Mouse (Mus musculus) monocyte, adult 5-6 weeks (primary cell): Measurements from ENCODE around the gene Cphx1. TPM values are rescaled to one million over a fixed set of nuclear protein-coding genes. Genes with fewer than 3 reads are reported as not detected.
"Not testable (repeated sequence)": the region's sequence is repeated elsewhere in the genome, so short reads cannot be mapped to it uniquely, and the experiment has no call there.

Experiments used
- ATAC-seq: fragments of 153-309, 156-312 bp; replicated peaks from 2 replicates; pipeline ENCODE4 v1.8.0; 2017; ENCODE audit warnings: mild to moderate bottlenecking; ENCODE audit not compliant: low TSS enrichment, insufficient number of reproducible peaks, severe bottlenecking, poor library complexity, low FRiP score
- total RNA-seq: library from RNA; stranded (forward); fragments of 200-1000, 200-491, 200-594 nt; gene quantifications from 3 replicates; pipeline ENCODE4 v1.2.3, GENCODE M21; 2017

Gene Cphx1
- 0.19 TPM in 1 of 3 replicates, not detected in the others for total RNA-seq

- not testable (repeated sequence) for ATAC-seq
Observed at GRCm38 (mm10) chr14:25938004-25938403, at the start of gene Cphx1. Cphx1 (plus strand) TSS chr14:25938304.

GRCm38 (mm10) chr14:25894566-25894965 lies 43.5 kb upstream of the Cphx1 start:
- not testable (repeated sequence) for ATAC-seq

- not testable (repeated sequence) for ATAC-seq
Observed at GRCm38 (mm10) chr14:25895686-25896085, 42.4 kb upstream of the Cphx1 start.

GRCm38 (mm10) chr14:25903000-25903399 lies 35.1 kb upstream of the Cphx1 start, which contains the start of gene Plac9a:
Plac9a (minus strand) TSS chr14:25903100.
- not testable (repeated sequence) for ATAC-seq

GRCm38 (mm10) chr14:25905243-25905642 lies 32.9 kb upstream of the Cphx1 start:
- not testable (repeated sequence) for ATAC-seq

- 0 out of 2 replicates have a peak, but pooled peaks have one; percentile 59 for ATAC-seq
Observed at GRCm38 (mm10) chr14:25907272-25907671, 30.8 kb upstream of the Cphx1 start.

- not testable (repeated sequence) for ATAC-seq
Observed at GRCm38 (mm10) chr14:25908976-25909375, 29.1 kb upstream of the Cphx1 start.

- ATAC-seq, result not testable (repeated sequence)
Observed at GRCm38 (mm10) chr14:25918427-25919170, 19.5 kb upstream of the Cphx1 start.

GRCm38 (mm10) chr14:25926814-25927561 lies 11.1 kb upstream of the Cphx1 start:
- ATAC-seq, result peak; percentile 34

GRCm38 (mm10) chr14:25927562-25927881 lies 10.6 kb upstream of the Cphx1 start, which contains the start of gene Tmem254a:
Tmem254a (minus strand) TSS chr14:25927672.
- peak; percentile 67 for ATAC-seq

GRCm38 (mm10) chr14:25936867-25937630 lies 1.1 kb upstream of the Cphx1 start:
- ATAC-seq, result not testable (repeated sequence)

- ATAC-seq, result not testable (repeated sequence)
Observed at GRCm38 (mm10) chr14:25957861-25958260, 19.8 kb downstream of the Cphx1 start.

GRCm38 (mm10) chr14:25978371-25979241 lies 40.5 kb downstream of the Cphx1 start, which contains the start of gene Duxbl1:
Duxbl1 (plus strand) TSS chr14:25978577.
- not testable (repeated sequence) for ATAC-seq

GRCm38 (mm10) chr14:25979242-25979941 lies 41.3 kb downstream of the Cphx1 start:
- ATAC-seq, result not testable (repeated sequence)

GRCm38 (mm10) chr14:25981880-25982279 lies 43.8 kb downstream of the Cphx1 start:
- ATAC-seq, result not testable (repeated sequence)
